8 mouse cellular contexts compared by ENCODE assay signal in the genomic region with DNA sequence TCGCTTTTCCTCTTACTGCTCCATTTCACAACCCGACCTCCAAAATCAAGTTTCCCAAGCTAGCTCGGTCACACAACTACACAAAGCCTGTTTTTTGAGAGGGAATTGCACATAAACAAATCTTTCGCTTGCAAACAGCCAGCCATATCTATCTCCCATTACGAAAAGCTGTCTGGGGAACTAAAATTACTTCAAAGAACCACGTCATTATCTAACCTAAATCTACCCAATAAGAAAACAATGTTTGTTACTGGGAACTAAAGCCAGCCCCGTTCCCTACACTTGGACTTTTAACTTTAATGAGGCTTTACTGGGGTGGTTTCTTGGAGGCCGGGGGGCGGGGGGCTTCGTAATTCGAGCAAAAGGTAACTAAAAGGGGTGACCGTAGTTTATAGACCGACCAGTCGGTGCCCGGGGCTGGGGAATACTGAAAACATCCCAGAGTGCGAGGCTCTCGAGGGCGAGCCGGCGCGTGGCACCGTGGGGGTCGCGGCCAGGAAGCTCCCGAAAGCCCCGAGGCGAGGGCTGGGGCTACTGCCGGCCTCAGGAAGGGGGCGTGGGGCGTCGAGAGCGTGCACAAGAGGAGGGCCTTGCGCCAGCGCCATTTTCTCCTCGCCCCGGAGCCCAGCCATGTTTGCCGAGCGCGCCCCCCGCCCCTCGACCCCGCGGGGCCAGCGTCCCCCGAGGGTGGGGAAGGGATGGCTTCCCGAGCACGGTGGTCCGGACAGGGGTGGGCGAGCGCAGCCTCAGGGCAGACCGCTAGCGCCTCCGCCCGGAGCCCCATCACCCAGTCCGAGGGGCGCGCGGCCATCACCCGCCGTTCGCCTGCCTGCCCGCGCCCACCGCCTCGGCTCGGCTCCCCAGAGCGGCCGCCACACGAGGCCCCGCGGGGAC. TPM values are rescaled to one million over a fixed set of nuclear protein-coding genes. Genes with fewer than 3 reads are reported as not detected.
DNase-seq lines count a peak whose midpoint lies in the region; ATAC-seq lines count a peak whose summit lies in the region.

No protein-coding gene starts in this region.

- peak overlapping the region; percentile 82 for H3K27ac ChIP-seq in liver, embryonic 16.5 days (ENCODE audit: low read length)
- H3K27ac ChIP-seq in neural tube, embryonic 12.5 days: peak overlapping the region; percentile 70

- H3K4me1 ChIP-seq in liver, embryonic 16.5 days (ENCODE audit: control insufficient read depth, low read depth, low read length): peaks cover 7% of the 10 kb centered on the region
- peaks cover 16% of the 10 kb centered on the region for H3K4me1 ChIP-seq in neural tube, embryonic 12.5 days

- peaks cover 9% of the 10 kb centered on the region for H3K36me3 ChIP-seq in liver, embryonic 16.5 days (ENCODE audit: control insufficient read depth, insufficient read depth)
- peaks cover 14% of the 10 kb centered on the region for H3K36me3 ChIP-seq in neural tube, embryonic 12.5 days

- under 1% methylated on average over 66 of the region's 71 CpGs for WGBS in liver, embryonic 16.5 days (ENCODE audit: insufficient replicate concordance)
- WGBS in neural tube, embryonic 12.5 days: 2% methylated on average over 71 of the region's 71 CpGs

- peak overlapping the region; percentile 99 for H3K4me3 ChIP-seq in liver, embryonic 16.5 days (ENCODE audit: low read depth, low read length)
- H3K4me3 ChIP-seq in neural tube, embryonic 12.5 days: peak overlapping the region; percentile 99

- peak overlapping the region; percentile 96 for H3K9ac ChIP-seq in liver, embryonic 16.5 days (ENCODE audit: low read depth, low read length)
- H3K9ac ChIP-seq in neural tube, embryonic 12.5 days: peak overlapping the region; percentile 93

- peak overlapping the region; percentile 82 for H3K4me2 ChIP-seq in liver, embryonic 16.5 days (ENCODE audit: low read depth, low read length)
- H3K4me2 ChIP-seq in neural tube, embryonic 12.5 days (replicated peaks): peak overlapping the region; percentile 82

- DNase-seq in right cerebral cortex, postnatal 10 days (ENCODE audit: low spot score in 2 of 2): peak; percentile 72 to 76
- DNase-seq in right cerebral cortex, postnatal 36 days (ENCODE audit: low spot score in 2 of 2): no peak
- peak; percentile 71 to 81 for DNase-seq in cerebellum, postnatal 14 days
- peak; percentile 72 for DNase-seq in gastrocnemius, postnatal 10 days
- DNase-seq in induced T-regulatory cell, adult 2 months (ENCODE audit: low read depth): peak; percentile 74
- peak; percentile 51 to 54 for DNase-seq in thymus, postnatal 10 days (ENCODE audit: low spot score in 2 of 2)

- no peaks in the 10 kb centered on the region for H3K27me3 ChIP-seq in liver, embryonic 16.5 days (ENCODE audit: control insufficient read depth, insufficient read depth, low read depth, low read length)
- no peaks in the 10 kb centered on the region for H3K27me3 ChIP-seq in neural tube, embryonic 12.5 days (replicated peaks)

- no peaks in the 10 kb centered on the region for H3K9me3 ChIP-seq in liver, embryonic 16.5 days (replicated peaks; ENCODE audit: control insufficient read depth, low read length)
- no peaks in the 10 kb centered on the region for H3K9me3 ChIP-seq in neural tube, embryonic 12.5 days

- ATAC-seq in liver, embryonic 16.5 days (ENCODE audit: low read depth): peak; percentile 64
- peak; percentile 87 for ATAC-seq in neural tube, embryonic 12.5 days (ENCODE audit: low FRiP score, low read depth)

RNA-seq across cellular contexts. Expression of gene Sub1, which starts 1.6 kb away (rescaled TPM):
- total RNA-seq in gastrocnemius, postnatal 10 days (2021): 100 to 1,000 TPM; 152 to 153 TPM
- 206 and 246 TPM in 2 replicates for polyA plus RNA-seq in liver, embryonic 16.5 days (2015; fragmentation: Nextera tagmentation; extraction: Ambion mirVana)
- polyA plus RNA-seq in neural tube, embryonic 12.5 days (2016; fragmentation: Nextera tagmentation; extraction: Ambion mirVana): 680 and 689 TPM in 2 replicates

Comparison
In these comparisons a context has a peak if more than half of its experiments do, and no peak if none do; other contexts are left out.
1. DNase-seq: peak in right cerebral cortex, postnatal 10 days (2 of 2), cerebellum, postnatal 14 days (2 of 2), gastrocnemius, postnatal 10 days (single experiment), induced T-regulatory cell, adult 2 months (single experiment) and thymus, postnatal 10 days (2 of 2); none in right cerebral cortex, postnatal 36 days (0 of 2).